Mouse (Mus musculus) monocyte, adult 5-6 weeks (primary cell): ENCODE data around the gene Fdx1. TPM values are rescaled to one million over a fixed set of nuclear protein-coding genes. Genes with fewer than 3 reads are reported as not detected.

ENCODE experiments used
- ATAC-seq: fragments of 153-309, 156-312 bp; replicated peaks from 2 replicates; pipeline ENCODE4 v1.8.0; 2017; ENCODE audit warnings: mild to moderate bottlenecking; ENCODE audit not compliant: low TSS enrichment, insufficient number of reproducible peaks, severe bottlenecking, poor library complexity, low FRiP score
- total RNA-seq: library from RNA; stranded (forward); fragments of 200-1000, 200-491, 200-594 nt; gene quantifications from 3 replicates; pipeline ENCODE4 v1.2.3, GENCODE M21; 2017

Gene Fdx1
- total RNA-seq = 0.75 to 4.9 TPM in 2 of 3 replicates, not detected in the other

DNA sequence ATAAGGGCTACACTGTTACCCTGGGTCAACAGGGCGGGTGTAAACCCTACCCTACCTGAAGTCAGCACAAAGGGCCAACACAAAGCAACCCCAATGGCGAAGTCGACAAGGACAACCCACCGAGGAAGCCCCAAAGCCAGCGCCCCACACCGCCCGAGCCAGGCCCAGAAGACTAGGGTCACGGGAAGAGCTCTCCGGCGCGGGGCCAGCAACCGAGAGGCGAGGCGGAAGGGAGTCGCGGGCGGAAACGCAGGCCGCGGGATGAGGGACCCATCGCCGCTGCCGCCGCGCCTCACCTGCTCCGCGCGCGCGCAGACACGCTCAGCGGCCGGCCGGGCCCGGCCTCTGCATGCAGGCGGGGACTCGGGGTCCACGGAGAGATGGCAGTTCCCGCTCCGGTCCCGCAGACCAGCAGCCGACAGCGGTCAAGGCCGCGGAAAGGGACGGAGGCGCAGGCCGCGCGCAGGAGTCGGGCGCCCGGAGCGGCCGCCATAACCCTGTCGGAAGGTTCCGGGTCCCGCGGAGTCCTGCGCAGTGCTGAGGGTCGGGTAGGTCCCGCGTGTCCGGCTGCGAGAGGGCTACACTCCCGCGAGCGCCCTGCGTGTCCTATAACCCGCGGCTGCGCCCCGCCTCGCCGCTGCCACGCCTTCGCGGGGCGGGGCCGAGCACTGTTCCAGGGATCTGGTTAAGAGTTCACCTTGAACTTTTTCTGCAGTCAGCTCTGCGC, at the start of gene Fdx1:
Fdx1 (minus strand) TSS at position 582 of the 727 bp plus-strand sequence.
- peak; percentile 43; the same call in 1 of the 2 replicates for ATAC-seq

GRCm38 (mm10) chr9:52012781-52013436, 49.6 kb upstream of the Fdx1 start:
- ATAC-seq = no peak

GRCm38 (mm10) chr9:52012311-52012710, 49.0 kb upstream of the Fdx1 start:
- no peak for ATAC-seq

DNA sequence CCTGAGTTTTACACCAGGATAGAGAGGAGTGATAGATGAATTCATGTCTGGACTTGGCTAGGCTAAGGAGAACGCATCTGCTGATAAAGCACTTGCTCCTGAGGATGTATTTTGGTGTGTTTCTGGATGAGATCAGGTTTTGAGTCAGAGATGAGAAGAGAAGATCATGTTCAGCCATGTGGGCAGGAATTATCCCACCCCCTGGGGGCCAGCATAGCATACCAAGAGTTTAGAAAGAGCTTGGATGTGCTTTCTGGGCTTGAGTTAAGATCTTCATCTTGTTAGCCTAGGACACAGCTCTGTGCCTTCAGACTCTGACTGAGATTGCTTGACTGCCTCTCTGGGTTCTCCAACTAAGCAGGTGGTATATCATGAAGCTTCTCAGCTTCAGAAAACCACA, 45.2 kb upstream of the Fdx1 start:
- no peak for ATAC-seq

- ATAC-seq = no peak
Observed at GRCm38 (mm10) chr9:52007341-52007740, 44.0 kb upstream of the Fdx1 start.

GRCm38 (mm10) chr9:52003501-52003900, 40.1 kb upstream of the Fdx1 start:
- no peak for ATAC-seq

DNA sequence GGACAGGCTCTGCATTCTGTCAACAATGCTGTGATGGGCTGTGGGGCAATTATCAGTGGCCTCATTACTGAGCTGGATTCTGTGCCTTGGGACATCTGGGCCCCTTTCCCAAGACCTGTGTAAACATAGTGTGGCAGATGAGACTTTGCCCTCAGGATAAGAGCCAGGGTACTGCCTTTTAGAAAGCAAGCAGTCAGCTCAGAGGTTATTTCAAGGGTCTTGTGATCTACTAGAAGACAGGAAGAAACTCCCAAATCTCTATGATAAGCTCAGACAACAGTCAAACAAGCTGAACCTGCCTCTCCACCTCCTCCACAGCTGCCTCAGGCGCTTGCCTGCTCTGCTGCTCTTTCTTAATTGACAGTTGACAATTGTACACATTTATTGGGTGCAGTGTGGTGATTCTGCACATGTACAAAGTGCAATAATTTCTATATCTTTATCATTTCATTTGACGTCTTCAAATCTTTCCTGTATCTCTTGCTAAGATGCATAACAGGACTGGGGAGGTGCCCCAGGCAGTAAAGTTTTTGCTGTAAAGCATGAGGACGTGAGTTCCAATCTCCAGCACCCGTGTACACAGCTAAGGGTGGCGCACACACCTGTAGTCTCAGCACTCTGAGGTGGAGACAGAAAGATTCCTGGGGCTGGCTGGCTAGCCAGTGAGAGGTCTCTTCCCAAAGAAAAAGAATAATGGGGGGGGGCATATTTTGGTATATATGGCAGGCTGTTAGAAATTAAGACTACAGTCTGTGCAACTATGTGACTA, 32.2 kb upstream of the Fdx1 start:
- no peak for ATAC-seq

DNA sequence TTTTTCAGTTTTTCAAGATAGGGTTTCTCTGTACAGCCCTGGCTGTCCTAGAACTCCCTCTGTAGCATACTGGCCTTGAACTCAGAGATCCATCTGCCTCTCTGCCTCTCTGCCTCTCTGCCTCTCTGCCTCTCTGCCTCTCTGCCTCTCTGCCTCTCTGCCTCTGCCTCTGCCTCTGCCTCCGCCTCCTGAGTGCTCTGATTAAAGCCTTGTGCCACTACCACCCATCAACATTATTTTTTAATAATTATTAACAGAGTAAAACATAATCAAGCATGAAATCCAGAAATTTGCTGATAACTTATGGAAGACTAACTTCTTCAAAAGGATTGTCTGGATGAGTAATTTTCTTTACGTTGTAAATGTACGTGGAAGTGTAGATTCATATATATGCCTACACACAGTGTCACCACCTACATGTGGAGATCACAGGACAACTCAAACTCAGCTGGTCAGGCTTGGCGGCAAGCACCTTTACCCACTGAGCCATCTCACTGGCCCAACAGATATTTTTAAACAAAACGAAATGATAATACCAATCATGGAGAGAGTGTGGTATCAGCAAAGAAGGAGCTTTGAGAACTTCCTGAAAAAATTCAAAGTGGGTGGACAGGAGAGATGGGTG, 31.4 kb upstream of the Fdx1 start:
- ATAC-seq = no peak

- no peak for ATAC-seq
Observed at GRCm38 (mm10) chr9:51993486-51994275, 30.3 kb upstream of the Fdx1 start.

- no peak for ATAC-seq
Observed at GRCm38 (mm10) chr9:51991241-51991876, 28.0 kb upstream of the Fdx1 start.

DNA sequence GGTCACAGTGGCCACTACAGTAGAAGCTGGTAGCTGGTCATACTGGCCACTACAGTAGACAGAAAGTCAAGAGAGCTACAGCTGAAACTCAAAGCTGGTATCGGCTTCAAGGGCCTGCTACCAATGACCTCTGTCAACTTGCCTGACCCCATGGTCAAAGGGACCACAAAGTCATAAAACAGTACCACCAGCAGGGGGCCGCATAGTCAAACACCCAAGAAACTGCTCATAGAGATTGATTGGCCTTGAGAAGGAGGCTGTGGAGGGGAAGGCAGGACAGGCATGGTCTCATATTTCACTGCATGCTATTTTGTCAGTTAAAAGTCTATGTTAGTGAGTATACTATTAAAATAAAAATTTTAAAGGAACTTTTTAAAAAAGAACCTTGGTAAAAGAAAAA, 27.5 kb upstream of the Fdx1 start:
- no peak for ATAC-seq

- ATAC-seq = no peak
Observed at GRCm38 (mm10) chr9:51985493-51986099, 22.2 kb upstream of the Fdx1 start.

DNA sequence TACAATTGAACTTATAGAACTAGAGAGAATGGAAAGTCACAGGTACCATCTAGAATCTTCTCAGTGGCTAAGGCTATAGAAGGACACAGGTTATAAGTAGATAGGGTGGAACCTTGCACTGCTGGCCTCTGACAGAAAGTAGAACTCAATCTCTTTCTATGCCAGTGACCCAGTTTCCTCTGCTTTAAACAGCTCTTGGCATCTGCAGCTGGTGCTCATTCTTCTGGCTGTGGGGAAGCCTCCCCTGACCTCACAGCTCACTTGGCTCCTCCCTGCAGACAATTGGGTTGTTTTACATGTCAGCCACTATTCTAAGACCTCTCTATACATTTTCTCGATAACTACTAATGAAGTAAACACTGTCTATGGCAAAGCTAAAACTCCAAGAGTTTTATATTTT, 17.8 kb upstream of the Fdx1 start:
- ATAC-seq = no peak

DNA sequence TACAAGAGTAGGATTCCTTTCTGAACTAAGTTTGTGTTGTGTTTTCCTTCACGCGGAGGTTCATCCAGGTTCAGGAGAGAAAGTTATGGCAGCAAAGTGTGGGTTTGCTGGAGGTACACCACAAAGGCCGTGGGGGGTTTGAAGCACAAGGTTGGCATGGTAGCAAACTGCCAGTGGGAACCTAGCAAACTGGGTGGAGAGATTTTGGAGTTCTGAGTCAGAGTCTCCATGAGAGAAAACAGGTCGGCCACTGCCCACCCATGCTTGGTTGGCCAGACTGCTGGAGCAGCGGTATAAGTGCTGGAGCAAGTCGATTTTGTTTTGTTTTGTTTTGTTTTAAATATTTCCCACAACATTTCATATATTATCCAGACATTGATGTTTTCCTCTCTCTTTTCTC, 15.9 kb upstream of the Fdx1 start:
- no peak for ATAC-seq

- ATAC-seq = no peak
Observed at GRCm38 (mm10) chr9:51978545-51979259, 15.3 kb upstream of the Fdx1 start.

DNA sequence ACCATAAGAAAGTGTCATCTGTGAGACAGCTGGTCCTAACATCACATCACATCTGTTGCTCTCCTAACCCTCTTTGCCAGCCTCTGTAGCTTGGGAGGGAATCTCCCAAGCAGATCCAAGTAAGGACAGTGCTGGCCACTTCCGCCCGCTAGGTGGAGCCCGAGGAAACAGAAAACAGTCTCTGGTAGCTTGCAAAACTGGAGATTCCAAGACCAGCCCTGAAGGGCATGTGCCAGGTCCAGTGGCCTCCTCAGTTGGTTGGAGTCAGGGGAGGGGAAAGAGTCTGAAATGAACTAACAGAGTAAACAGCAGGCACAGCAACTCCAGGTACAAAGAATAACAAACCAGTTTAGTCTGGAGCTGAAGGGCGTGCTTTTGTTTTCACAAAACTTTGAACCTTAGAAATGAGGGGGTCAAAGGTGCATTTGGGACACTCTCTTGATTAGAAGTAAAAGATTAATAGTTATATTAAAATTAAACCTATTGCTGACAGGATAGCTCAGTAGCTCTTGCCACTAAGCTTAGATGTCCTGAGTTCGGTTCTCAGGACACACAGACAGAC, 14.2 kb upstream of the Fdx1 start:
- ATAC-seq = peak; percentile 75

- no peak for ATAC-seq
Observed at GRCm38 (mm10) chr9:51974871-51975270, 11.5 kb upstream of the Fdx1 start.
